Comparison of ENCODE assay signal across 8 mouse cellular contexts in genomic region chr1:89576174-89576890, GRCm38 (mm10).
DNase-seq lines count a peak whose midpoint lies in the region; ATAC-seq and TF ChIP-seq lines count a peak whose summit lies in the region.

No protein-coding gene starts in this region.

- peaks cover 56% of the 10 kb centered on the region for H3K4me1 ChIP-seq in kidney, embryonic 16.5 days (ENCODE audit: insufficient read depth, low read length)
- peaks cover 25% of the 10 kb centered on the region for H3K4me1 ChIP-seq in kidney, adult 2 months (ENCODE audit: control insufficient read depth, insufficient read depth, low read length)
- peaks cover 38% of the 10 kb centered on the region for H3K4me1 ChIP-seq in embryonic facial prominence, embryonic 15.5 days
- peaks cover 28% of the 10 kb centered on the region for H3K4me1 ChIP-seq in hindbrain, embryonic 16.5 days (ENCODE audit: control insufficient read depth, insufficient read depth, low read depth, low read length)
- H3K4me1 ChIP-seq in neural tube, embryonic 13.5 days (replicated peaks), result peaks cover 73% of the 10 kb centered on the region

- no peaks in the 10 kb centered on the region for H3K9me3 ChIP-seq in kidney, embryonic 16.5 days (ENCODE audit: low read length)
- no peaks in the 10 kb centered on the region for H3K9me3 ChIP-seq in embryonic facial prominence, embryonic 15.5 days (replicated peaks)
- H3K9me3 ChIP-seq in hindbrain, embryonic 16.5 days (ENCODE audit: control insufficient read depth, low read length), result no peaks in the 10 kb centered on the region
- no peaks in the 10 kb centered on the region for H3K9me3 ChIP-seq in neural tube, embryonic 13.5 days

- H3K36me3 ChIP-seq in kidney, embryonic 16.5 days (ENCODE audit: insufficient read depth, low read length), result no peaks in the 10 kb centered on the region
- no peaks in the 10 kb centered on the region for H3K36me3 ChIP-seq in kidney, adult 2 months (ENCODE audit: control insufficient read depth, insufficient read depth, low read length)
- H3K36me3 ChIP-seq in embryonic facial prominence, embryonic 15.5 days, result no peaks in the 10 kb centered on the region
- H3K36me3 ChIP-seq in hindbrain, embryonic 16.5 days (ENCODE audit: control insufficient read depth, insufficient read depth, low read length), result no peaks in the 10 kb centered on the region
- no peaks in the 10 kb centered on the region for H3K36me3 ChIP-seq in neural tube, embryonic 13.5 days

- no peaks in the 10 kb centered on the region for H3K27me3 ChIP-seq in kidney, embryonic 16.5 days (ENCODE audit: insufficient read depth, low read length)
- H3K27me3 ChIP-seq in kidney, adult 2 months (replicated peaks; ENCODE audit: control insufficient read depth, insufficient read depth, low read length), result no peaks in the 10 kb centered on the region
- H3K27me3 ChIP-seq in embryonic facial prominence, embryonic 15.5 days, result peaks cover 5% of the 10 kb centered on the region; the same call in 1 of the 2 replicates
- H3K27me3 ChIP-seq in hindbrain, embryonic 16.5 days (replicated peaks; ENCODE audit: control insufficient read depth, insufficient read depth, low read length), result no peaks in the 10 kb centered on the region
- no peaks in the 10 kb centered on the region for H3K27me3 ChIP-seq in neural tube, embryonic 13.5 days

- H3K27ac ChIP-seq in kidney, embryonic 16.5 days (ENCODE audit: low read length), result peak overlapping the region; percentile 83
- H3K27ac ChIP-seq in kidney, adult 2 months (ENCODE audit: insufficient read depth, low read depth, low read length), result no peak overlapping the region
- peak overlapping the region; percentile 93 for H3K27ac ChIP-seq in embryonic facial prominence, embryonic 15.5 days (replicated peaks)
- H3K27ac ChIP-seq in hindbrain, embryonic 16.5 days (ENCODE audit: low read depth, low read length), result peak overlapping the region; percentile 96
- peak overlapping the region; percentile 99 for H3K27ac ChIP-seq in neural tube, embryonic 13.5 days (replicated peaks)

- no peak overlapping the region for H3K4me3 ChIP-seq in kidney, embryonic 16.5 days (ENCODE audit: low read length)
- H3K4me3 ChIP-seq in kidney, adult 2 months (ENCODE audit: insufficient read depth, low read depth, low read length), result no peak overlapping the region
- H3K4me3 ChIP-seq in embryonic facial prominence, embryonic 15.5 days (replicated peaks), result peak overlapping the region; percentile 29; the same call in 1 of the 2 replicates
- H3K4me3 ChIP-seq in hindbrain, embryonic 16.5 days (ENCODE audit: low read length), result peak overlapping the region; percentile 32; the same call in 1 of the 2 replicates
- H3K4me3 ChIP-seq in neural tube, embryonic 13.5 days, result peak overlapping the region; percentile 26; the same call in 1 of the 2 replicates

- peak overlapping the region; percentile 38; the same call in 1 of the 2 replicates for H3K4me2 ChIP-seq in kidney, embryonic 16.5 days (replicated peaks; ENCODE audit: low read depth, low read length)
- peak overlapping the region; percentile 48; the same call in 1 of the 2 replicates for H3K4me2 ChIP-seq in embryonic facial prominence, embryonic 15.5 days (replicated peaks)
- H3K4me2 ChIP-seq in hindbrain, embryonic 16.5 days (ENCODE audit: low read length), result peak overlapping the region; percentile 61
- H3K4me2 ChIP-seq in neural tube, embryonic 13.5 days, result peak overlapping the region; percentile 57

- ATAC-seq in kidney, embryonic 16.5 days (ENCODE audit: low FRiP score, low TSS enrichment), result no peak
- ATAC-seq in embryonic facial prominence, embryonic 15.5 days (ENCODE audit: insufficient number of reproducible peaks, low FRiP score, low TSS enrichment, low read depth), result no peak
- ATAC-seq in hindbrain, embryonic 16.5 days, result peak; percentile 2; the same call in 1 of the 2 replicates
- no peak for ATAC-seq in neural tube, embryonic 13.5 days (ENCODE audit: low read depth)
- no peak for ATAC-seq in megakaryocyte, adult 5-6 weeks (ENCODE audit: poor library complexity, severe bottlenecking)
- ATAC-seq in activated CD4-positive, CD25-positive, alpha-beta regulatory T cell, adult 4 months, result no peak

- no peak for DNase-seq in kidney, adult 2 months
- no peak for DNase-seq in adrenal gland, postnatal 14 days

- no peak for TF ChIP-seq CTCF in kidney, adult 2 months (conservative IDR thresholded peaks at IDR 0.05; ENCODE audit: insufficient read depth, insufficient read length, low read depth, low read length)

- 73% methylated on average over 7 of the region's 7 CpGs for WGBS in kidney, embryonic 16.5 days
- WGBS in kidney, adult 2 months, result 75% methylated on average over 7 of the region's 7 CpGs
- 57% methylated on average over 7 of the region's 7 CpGs for WGBS in embryonic facial prominence, embryonic 15.5 days
- WGBS in hindbrain, embryonic 16.5 days, result 28% methylated on average over 7 of the region's 7 CpGs
- WGBS in neural tube, embryonic 13.5 days, result 43% methylated on average over 7 of the region's 7 CpGs

- H3K9ac ChIP-seq in kidney, embryonic 16.5 days (replicated peaks; ENCODE audit: low read length), result no peak overlapping the region
- H3K9ac ChIP-seq in embryonic facial prominence, embryonic 15.5 days, result no peak overlapping the region
- peak overlapping the region; percentile 59 for H3K9ac ChIP-seq in hindbrain, embryonic 16.5 days (ENCODE audit: low read depth, low read length)
- H3K9ac ChIP-seq in neural tube, embryonic 13.5 days, result peak overlapping the region; percentile 70

- TF ChIP-seq POLR2A in kidney, adult 2 months (IDR thresholded peaks at IDR 0.05; ENCODE audit: low read depth, low read length), result no peak

Comparison
In these comparisons a context has a peak if more than half of its experiments do, and no peak if none do; other contexts are left out.
1. H3K4me3 ChIP-seq: peak in embryonic facial prominence, embryonic 15.5 days (single experiment), hindbrain, embryonic 16.5 days (single experiment) and neural tube, embryonic 13.5 days (single experiment); none in kidney, embryonic 16.5 days (single experiment) and kidney, adult 2 months (single experiment).
2. H3K9ac ChIP-seq: peak in hindbrain, embryonic 16.5 days (single experiment) and neural tube, embryonic 13.5 days (single experiment); none in kidney, embryonic 16.5 days (single experiment) and embryonic facial prominence, embryonic 15.5 days (single experiment).
3. Peak in every context shown above with its lines, with median percentiles within 50 percentile points of each other: H3K4me2 ChIP-seq.